Mouse (Mus musculus): Measurements from ENCODE around the gene Rora. TPM values are rescaled to one million over a fixed set of nuclear protein-coding genes. Genes with fewer than 3 reads are reported as not detected.
A peak's percentile ranks its signal among the peaks of the same experiment; 100 is the strongest.

Gene Rora
- polyA plus RNA-seq, 1 experiment from 2014 or later: 6.4 TPM

DNA sequence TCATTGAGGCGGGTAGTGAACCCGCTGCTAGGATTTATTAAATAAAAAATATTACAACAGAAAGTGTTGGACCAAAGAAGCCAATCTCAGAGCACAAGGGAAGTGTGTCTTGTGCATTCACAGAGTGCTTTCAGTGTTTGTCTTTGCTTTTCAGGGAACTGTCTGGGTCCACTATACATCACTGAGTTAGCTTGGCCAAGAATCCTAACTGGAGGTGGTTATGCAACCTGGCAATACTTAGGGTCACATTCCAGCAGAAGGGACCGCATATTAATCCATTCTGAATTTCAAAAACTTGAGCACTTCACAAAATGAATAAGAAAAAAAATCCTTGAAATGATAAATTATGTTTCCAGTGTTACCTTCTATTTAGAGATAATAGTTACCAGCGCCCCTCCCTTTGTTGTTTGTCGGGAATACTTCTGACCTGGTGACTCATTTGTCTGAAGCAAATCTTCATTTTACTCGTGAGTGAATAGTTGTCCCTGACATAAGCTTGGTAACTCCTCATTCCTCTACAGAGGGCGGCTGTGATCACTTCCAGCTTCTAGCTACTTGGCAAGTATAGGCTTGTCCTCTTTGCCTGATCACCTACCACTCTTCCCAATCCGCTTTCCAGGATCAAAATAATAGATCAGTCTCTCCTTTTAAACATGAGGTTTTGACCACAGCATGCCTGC, 133.2 kb downstream of the Rora start:
- Histone ChIP-seq H3K9ac (ENCODE audit: low read depth, low read length) (no peak overlapping the region), H3K4me1 (ENCODE audit: control insufficient read depth, insufficient read depth, low read length) (peaks cover 12% of the 10 kb centered on the region; the same call in 1 of the 2 replicates), H3K27ac (ENCODE audit: low read depth, low read length) (no peak overlapping the region), H3K4me3 (ENCODE audit: low read length) (no peak overlapping the region), H3K27me3 (ENCODE audit: control insufficient read depth, insufficient read depth, low read length) (no peaks in the 10 kb centered on the region), H3K36me3 (ENCODE audit: control insufficient read depth, insufficient read depth, low read length) (no peaks in the 10 kb centered on the region), H3K9me3 (ENCODE audit: control insufficient read depth, low read length) (no peaks in the 10 kb centered on the region), H3K4me2 (replicated peaks; ENCODE audit: low read depth, low read length) (no peak overlapping the region)
- WGBS: 86% methylated on average over 8 of the region's 8 CpGs
- no peak for ATAC-seq (ENCODE audit: low FRiP score, low TSS enrichment)

DNA sequence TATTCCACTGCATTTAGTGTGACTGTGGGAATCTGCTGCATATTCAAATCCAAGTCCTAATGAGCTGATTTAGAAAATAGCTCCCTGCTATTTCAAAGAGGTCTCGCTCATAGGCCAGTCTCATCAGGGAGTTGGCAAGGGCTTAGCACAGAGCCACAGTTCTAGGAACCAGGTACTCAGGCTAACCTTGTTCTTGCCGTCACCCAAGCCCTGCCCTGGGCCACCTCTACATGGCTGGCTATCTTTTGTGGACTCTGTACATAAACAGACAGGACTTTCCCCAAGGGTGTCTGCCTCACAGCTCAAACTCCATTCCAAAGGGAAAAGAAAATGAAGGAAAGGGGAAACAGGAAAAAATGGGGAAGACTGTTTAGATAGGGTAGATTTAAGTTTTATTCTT, 134.1 kb downstream of the Rora start:
- no peak for ATAC-seq (ENCODE audit: low FRiP score, low TSS enrichment)
- H3K4me2 ChIP-seq (replicated peaks; ENCODE audit: low read depth, low read length): no peak overlapping the region
- 97% methylated on average over 2 of the region's 2 CpGs for WGBS
- no peak overlapping the region for H3K27ac ChIP-seq (ENCODE audit: low read depth, low read length)
- no peak overlapping the region for H3K9ac ChIP-seq (ENCODE audit: low read depth, low read length)
- H3K9me3 ChIP-seq (ENCODE audit: control insufficient read depth, low read length): no peaks in the 10 kb centered on the region
- H3K4me1 ChIP-seq (ENCODE audit: control insufficient read depth, insufficient read depth, low read length): peaks cover 10% of the 10 kb centered on the region; the same call in 1 of the 2 replicates
- no peaks in the 10 kb centered on the region for H3K27me3 ChIP-seq (ENCODE audit: control insufficient read depth, insufficient read depth, low read length)
- no peak overlapping the region for H3K4me3 ChIP-seq (ENCODE audit: low read length)
- no peaks in the 10 kb centered on the region for H3K36me3 ChIP-seq (ENCODE audit: control insufficient read depth, insufficient read depth, low read length)

DNA sequence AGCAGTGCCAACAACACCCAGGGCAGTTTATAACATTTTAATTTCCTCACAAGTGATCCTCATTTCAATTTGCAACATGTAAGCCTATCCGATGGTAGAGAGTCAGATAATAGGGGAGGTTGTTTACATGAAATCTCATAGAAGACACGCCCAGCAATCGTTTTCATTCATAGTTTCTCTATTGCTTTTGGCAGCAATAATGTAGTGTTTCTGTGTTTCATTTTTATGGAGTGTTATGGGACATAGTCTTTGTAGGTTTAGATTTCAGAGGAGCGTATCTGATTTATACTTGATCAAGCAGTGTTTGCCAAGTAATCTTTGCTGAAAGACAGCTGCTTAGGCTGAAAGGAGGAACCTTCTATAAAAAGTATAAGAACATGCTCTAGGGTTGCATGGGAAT, 137.3 kb downstream of the Rora start:
- H3K9ac ChIP-seq (ENCODE audit: low read depth, low read length): no peak overlapping the region
- no peaks in the 10 kb centered on the region for H3K36me3 ChIP-seq (ENCODE audit: control insufficient read depth, insufficient read depth, low read length)
- H3K4me2 ChIP-seq (replicated peaks; ENCODE audit: low read depth, low read length): no peak overlapping the region
- no peaks in the 10 kb centered on the region for H3K27me3 ChIP-seq (ENCODE audit: control insufficient read depth, insufficient read depth, low read length)
- peaks cover 4% of the 10 kb centered on the region; the same call in 1 of the 2 replicates for H3K4me1 ChIP-seq (ENCODE audit: control insufficient read depth, insufficient read depth, low read length)
- no peaks in the 10 kb centered on the region for H3K9me3 ChIP-seq (ENCODE audit: control insufficient read depth, low read length)
- no peak overlapping the region for H3K4me3 ChIP-seq (ENCODE audit: low read length)
- WGBS: 57% methylated on average over 4 of the region's 4 CpGs
- no peak overlapping the region for H3K27ac ChIP-seq (ENCODE audit: low read depth, low read length)
- no peak for ATAC-seq (ENCODE audit: low FRiP score, low TSS enrichment)

GRCm38 (mm10) chr9:68791982-68792540, 138.5 kb downstream of the Rora start:
- Histone ChIP-seq H3K4me2 (replicated peaks; ENCODE audit: low read depth, low read length) (no peak overlapping the region), H3K4me3 (ENCODE audit: low read length) (no peak overlapping the region), H3K9ac (ENCODE audit: low read depth, low read length) (no peak overlapping the region), H3K36me3 (ENCODE audit: control insufficient read depth, insufficient read depth, low read length) (no peaks in the 10 kb centered on the region), H3K27ac (ENCODE audit: low read depth, low read length) (no peak overlapping the region), H3K4me1 (ENCODE audit: control insufficient read depth, insufficient read depth, low read length) (peaks cover 4% of the 10 kb centered on the region; the same call in 1 of the 2 replicates), H3K27me3 (ENCODE audit: control insufficient read depth, insufficient read depth, low read length) (no peaks in the 10 kb centered on the region), H3K9me3 (ENCODE audit: control insufficient read depth, low read length) (no peaks in the 10 kb centered on the region)
- ATAC-seq (ENCODE audit: low FRiP score, low TSS enrichment): no peak
- WGBS: 83% methylated on average over 16 of the region's 16 CpGs

DNA sequence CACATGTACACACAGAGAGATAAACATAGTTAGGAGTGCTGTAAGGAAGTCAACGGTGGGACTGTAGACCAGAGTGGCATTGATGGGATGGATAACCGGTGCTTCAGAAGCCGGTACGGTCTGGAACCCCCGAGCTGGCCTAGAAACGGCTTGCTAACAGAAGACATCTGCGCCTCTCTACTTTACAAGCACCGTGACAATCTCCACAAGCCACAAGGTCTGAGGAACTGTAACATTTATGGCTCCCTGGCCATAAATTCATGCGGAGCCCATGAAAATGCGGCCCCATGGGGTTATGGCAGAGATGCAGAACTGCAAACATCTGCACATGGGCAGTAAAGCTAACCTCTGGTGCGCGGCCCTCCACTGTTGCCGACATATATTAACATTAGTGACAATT, 141.7 kb downstream of the Rora start:
- Histone ChIP-seq H3K27me3 (ENCODE audit: control insufficient read depth, insufficient read depth, low read length) (no peaks in the 10 kb centered on the region), H3K4me2 (replicated peaks; ENCODE audit: low read depth, low read length) (no peak overlapping the region), H3K4me3 (ENCODE audit: low read length) (no peak overlapping the region), H3K9ac (ENCODE audit: low read depth, low read length) (no peak overlapping the region), H3K36me3 (ENCODE audit: control insufficient read depth, insufficient read depth, low read length) (no peaks in the 10 kb centered on the region), H3K4me1 (ENCODE audit: control insufficient read depth, insufficient read depth, low read length) (peaks cover 3% of the 10 kb centered on the region; the same call in 1 of the 2 replicates), H3K9me3 (ENCODE audit: control insufficient read depth, low read length) (no peaks in the 10 kb centered on the region), H3K27ac (ENCODE audit: low read depth, low read length) (no peak overlapping the region)
- 48% methylated on average over 13 of the region's 13 CpGs for WGBS
- ATAC-seq (ENCODE audit: low FRiP score, low TSS enrichment): no peak

DNA sequence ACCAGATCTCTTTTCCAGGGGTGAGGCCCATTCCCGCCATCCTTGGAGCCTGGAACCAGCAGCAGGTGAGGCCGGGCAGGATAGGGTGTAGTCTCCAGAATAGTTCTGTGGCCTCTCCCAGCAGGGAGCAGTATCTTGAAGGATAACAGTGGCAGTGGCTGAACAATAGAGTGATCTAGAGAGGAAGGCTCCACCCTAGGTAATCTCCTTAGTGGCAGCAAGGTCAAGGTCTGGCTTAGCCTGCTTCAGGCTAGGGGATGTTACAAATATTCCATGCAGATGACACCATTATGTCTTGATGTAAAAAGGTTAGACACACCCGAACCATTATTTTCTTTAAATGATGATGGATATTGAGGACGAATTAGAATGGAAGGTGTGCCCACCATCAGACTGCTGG, 144.6 kb downstream of the Rora start:
- Histone ChIP-seq H3K27me3 (ENCODE audit: control insufficient read depth, insufficient read depth, low read length) (no peaks in the 10 kb centered on the region), H3K36me3 (ENCODE audit: control insufficient read depth, insufficient read depth, low read length) (no peaks in the 10 kb centered on the region), H3K27ac (ENCODE audit: low read depth, low read length) (no peak overlapping the region), H3K4me2 (replicated peaks; ENCODE audit: low read depth, low read length) (no peak overlapping the region), H3K9me3 (ENCODE audit: control insufficient read depth, low read length) (no peaks in the 10 kb centered on the region), H3K9ac (ENCODE audit: low read depth, low read length) (no peak overlapping the region), H3K4me3 (ENCODE audit: low read length) (no peak overlapping the region), H3K4me1 (ENCODE audit: control insufficient read depth, insufficient read depth, low read length) (no peaks in the 10 kb centered on the region; the same call in 1 of the 2 replicates)
- WGBS: 89% methylated on average over 4 of the region's 4 CpGs
- ATAC-seq (ENCODE audit: low FRiP score, low TSS enrichment): no peak

DNA sequence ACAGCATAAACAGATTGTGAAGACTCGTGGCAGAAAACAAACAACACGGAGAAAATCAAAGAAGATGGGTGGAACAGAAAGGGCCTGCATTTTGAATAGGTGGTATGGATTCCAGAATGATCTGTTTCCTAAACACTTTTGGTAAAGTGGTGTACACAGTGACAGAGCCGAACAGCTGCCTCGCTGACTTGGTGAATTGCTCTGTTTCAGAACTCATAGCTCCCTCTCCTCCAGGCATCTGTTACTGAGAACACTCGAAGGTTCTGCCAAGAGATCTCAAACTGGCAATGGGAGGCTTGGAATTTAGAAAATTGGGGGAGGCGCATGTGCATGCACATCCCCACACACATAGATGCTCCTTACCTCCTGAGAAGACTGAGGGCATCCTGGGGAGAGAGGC, 145.5 kb downstream of the Rora start:
- H3K27ac ChIP-seq (ENCODE audit: low read depth, low read length): no peak overlapping the region
- H3K9me3 ChIP-seq (ENCODE audit: control insufficient read depth, low read length): no peaks in the 10 kb centered on the region
- H3K4me1 ChIP-seq (ENCODE audit: control insufficient read depth, insufficient read depth, low read length): peaks cover 3% of the 10 kb centered on the region; the same call in 1 of the 2 replicates
- no peak for ATAC-seq (ENCODE audit: low FRiP score, low TSS enrichment)
- H3K27me3 ChIP-seq (ENCODE audit: control insufficient read depth, insufficient read depth, low read length): no peaks in the 10 kb centered on the region
- H3K9ac ChIP-seq (ENCODE audit: low read depth, low read length): no peak overlapping the region
- no peaks in the 10 kb centered on the region for H3K36me3 ChIP-seq (ENCODE audit: control insufficient read depth, insufficient read depth, low read length)
- H3K4me2 ChIP-seq (replicated peaks; ENCODE audit: low read depth, low read length): no peak overlapping the region
- no peak overlapping the region for H3K4me3 ChIP-seq (ENCODE audit: low read length)
- WGBS: 91% methylated on average over 6 of the region's 6 CpGs

DNA sequence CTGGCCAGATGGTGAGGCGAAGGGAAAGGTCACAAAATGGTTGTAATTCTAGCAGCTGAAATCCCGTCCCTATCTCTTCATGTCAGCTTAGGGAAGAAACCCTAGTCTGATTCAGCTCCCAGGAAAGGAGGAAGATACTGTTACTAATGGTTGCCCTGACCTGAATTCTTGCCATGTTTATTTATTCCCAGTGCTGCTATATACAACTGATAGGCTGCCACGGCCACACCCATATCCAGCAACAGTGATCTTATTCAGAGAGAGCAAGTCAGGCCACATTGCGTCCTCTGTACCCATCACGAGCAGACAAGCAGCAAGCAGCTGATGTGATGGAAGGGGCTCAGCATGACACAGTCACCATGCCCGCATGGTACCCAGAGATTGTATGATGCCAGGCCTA, 150.6 kb downstream of the Rora start:
- 28% methylated on average over 6 of the region's 6 CpGs for WGBS
- Histone ChIP-seq H3K27ac (ENCODE audit: low read depth, low read length) (no peak overlapping the region), H3K36me3 (ENCODE audit: control insufficient read depth, insufficient read depth, low read length) (no peaks in the 10 kb centered on the region), H3K9me3 (ENCODE audit: control insufficient read depth, low read length) (no peaks in the 10 kb centered on the region), H3K4me1 (ENCODE audit: control insufficient read depth, insufficient read depth, low read length) (0 out of 2 replicates have a peak, but pooled peaks cover 7% of the 10 kb centered on the region), H3K4me2 (replicated peaks; ENCODE audit: low read depth, low read length) (no peak overlapping the region), H3K4me3 (ENCODE audit: low read length) (no peak overlapping the region), H3K9ac (ENCODE audit: low read depth, low read length) (no peak overlapping the region), H3K27me3 (ENCODE audit: control insufficient read depth, insufficient read depth, low read length) (no peaks in the 10 kb centered on the region)
- peak; percentile 59 for ATAC-seq (ENCODE audit: low FRiP score, low TSS enrichment)

- peak; percentile 60; the same call in 1 of the 2 replicates for ATAC-seq (ENCODE audit: low FRiP score, low TSS enrichment)
- no peaks in the 10 kb centered on the region for H3K9me3 ChIP-seq (ENCODE audit: control insufficient read depth, low read length)
- H3K36me3 ChIP-seq (ENCODE audit: control insufficient read depth, insufficient read depth, low read length): no peaks in the 10 kb centered on the region
- no peak overlapping the region for H3K9ac ChIP-seq (ENCODE audit: low read depth, low read length)
- no peak overlapping the region for H3K4me2 ChIP-seq (replicated peaks; ENCODE audit: low read depth, low read length)
- no peak overlapping the region for H3K4me3 ChIP-seq (ENCODE audit: low read length)
- 0 out of 2 replicates have a peak, but pooled peaks cover 7% of the 10 kb centered on the region for H3K4me1 ChIP-seq (ENCODE audit: control insufficient read depth, insufficient read depth, low read length)
- peak overlapping the region; percentile 47; the same call in 1 of the 2 replicates for H3K27ac ChIP-seq (ENCODE audit: low read depth, low read length)
- H3K27me3 ChIP-seq (ENCODE audit: control insufficient read depth, insufficient read depth, low read length): no peaks in the 10 kb centered on the region
- WGBS: 18% methylated on average over 5 of the region's 5 CpGs
Measured at GRCm38 (mm10) chr9:68805776-68806175, 152.2 kb downstream of the Rora start.

Measured in kidney, embryonic 14.5 days (tissue).